Mouse (Mus musculus) liver, adult (tissue): ENCODE results near the gene Clmp.

Experiments
- GATA4 ChIP-seq: IDR thresholded peaks from 2 replicates; pipeline ENCODE4 v1.6.1; 2014; ENCODE audit warnings: mild to moderate bottlenecking, low read length; ENCODE audit not compliant: insufficient replicate concordance

Clmp gene

GRCm38 (mm10) chr9:40773869-40774268 lies 88.1 kb downstream of the Clmp start:
- no peak for TF ChIP-seq GATA4

- no peak for TF ChIP-seq GATA4
These were observed 90.3 kb downstream of the Clmp start for GRCm38 (mm10) chr9:40776044-40776443.

DNA sequence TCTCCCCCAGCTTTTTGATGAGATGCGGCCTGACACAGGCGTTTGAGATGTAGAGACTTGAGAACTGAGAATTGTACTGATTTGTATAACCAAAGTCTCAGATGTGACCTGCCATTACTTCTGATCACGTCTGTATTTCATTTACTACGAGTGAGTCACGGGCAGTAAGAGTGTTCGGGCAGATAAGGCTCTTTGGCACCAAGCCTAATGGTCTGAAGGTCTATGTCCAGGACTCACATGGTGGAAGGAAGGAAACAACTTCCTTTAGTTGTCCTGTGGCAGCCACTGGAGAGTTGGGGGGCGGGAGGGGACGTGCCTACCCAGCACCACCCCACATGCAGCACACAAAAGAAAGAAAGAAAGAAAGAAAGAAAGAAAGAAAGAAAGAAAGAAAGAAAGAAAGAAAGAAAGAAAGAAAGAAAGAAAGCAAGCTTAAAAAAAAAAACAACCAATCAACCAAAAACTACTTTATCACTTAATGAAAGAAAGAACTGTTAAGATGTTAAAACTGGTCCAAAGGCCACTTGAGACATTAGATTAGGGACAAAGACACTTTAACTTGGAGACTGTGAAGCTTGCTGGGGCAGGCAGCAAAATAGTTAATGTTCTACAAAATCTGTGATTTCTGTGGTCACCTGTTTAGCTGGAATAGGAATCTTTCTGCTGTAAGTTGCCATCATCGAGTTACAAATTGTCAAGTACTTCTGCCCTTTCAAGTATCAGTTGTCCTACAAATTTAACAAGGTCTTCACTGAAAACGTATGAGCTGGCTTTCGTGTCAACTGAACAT lies 90.9 kb downstream of the Clmp start:
- peak; percentile 73; the same call in 1 of the 2 replicates for TF ChIP-seq GATA4

DNA sequence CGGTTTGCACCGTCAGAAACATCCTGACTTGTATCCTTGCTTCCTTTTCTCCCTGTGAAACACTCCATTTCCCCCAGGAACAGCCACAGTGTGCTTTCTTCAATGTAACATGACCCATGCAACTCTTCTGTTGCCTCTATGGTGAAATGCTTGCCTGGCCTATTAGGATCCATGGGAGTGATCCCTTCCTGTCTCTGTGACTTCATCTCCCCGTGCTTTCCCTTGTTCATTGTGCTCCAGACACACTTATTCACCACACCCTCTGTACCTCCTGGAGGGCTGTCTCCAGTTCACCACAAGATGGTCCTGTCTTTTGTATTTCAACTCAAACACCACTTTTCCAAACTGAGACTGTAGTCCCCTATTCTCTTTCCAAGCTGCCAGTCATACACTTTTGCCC lies 94.3 kb downstream of the Clmp start:
- TF ChIP-seq GATA4, result no peak

GRCm38 (mm10) chr9:40780892-40781725 lies 95.3 kb downstream of the Clmp start:
- TF ChIP-seq GATA4, result no peak

GRCm38 (mm10) chr9:40781726-40782581 lies 96.2 kb downstream of the Clmp start:
- TF ChIP-seq GATA4, result peak; percentile 60; the same call in 1 of the 2 replicates

- no peak for TF ChIP-seq GATA4
These were observed 98.0 kb downstream of the Clmp start for GRCm38 (mm10) chr9:40783641-40784373.

GRCm38 (mm10) chr9:40784374-40784967 lies 98.7 kb downstream of the Clmp start:
- TF ChIP-seq GATA4, result no peak

DNA sequence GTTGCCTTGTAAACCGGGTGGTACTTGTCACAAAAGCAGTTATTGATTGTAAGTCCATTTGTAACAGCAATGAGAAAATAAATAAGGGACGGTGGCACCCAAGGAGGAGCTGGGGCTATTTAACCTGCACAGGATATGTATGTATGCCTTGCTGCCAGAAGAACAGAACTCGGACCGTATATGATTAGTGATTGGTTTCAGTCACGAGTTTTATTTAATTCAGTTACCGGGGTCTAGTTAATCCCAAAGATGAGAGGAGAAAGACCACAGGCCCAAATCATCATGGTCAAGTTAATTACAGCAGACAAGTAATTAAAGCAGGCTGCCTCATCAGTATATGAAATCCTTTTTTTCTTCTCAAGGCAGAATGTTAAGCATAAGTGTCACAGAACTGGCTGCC lies 99.7 kb downstream of the Clmp start:
- TF ChIP-seq GATA4, result no peak

DNA sequence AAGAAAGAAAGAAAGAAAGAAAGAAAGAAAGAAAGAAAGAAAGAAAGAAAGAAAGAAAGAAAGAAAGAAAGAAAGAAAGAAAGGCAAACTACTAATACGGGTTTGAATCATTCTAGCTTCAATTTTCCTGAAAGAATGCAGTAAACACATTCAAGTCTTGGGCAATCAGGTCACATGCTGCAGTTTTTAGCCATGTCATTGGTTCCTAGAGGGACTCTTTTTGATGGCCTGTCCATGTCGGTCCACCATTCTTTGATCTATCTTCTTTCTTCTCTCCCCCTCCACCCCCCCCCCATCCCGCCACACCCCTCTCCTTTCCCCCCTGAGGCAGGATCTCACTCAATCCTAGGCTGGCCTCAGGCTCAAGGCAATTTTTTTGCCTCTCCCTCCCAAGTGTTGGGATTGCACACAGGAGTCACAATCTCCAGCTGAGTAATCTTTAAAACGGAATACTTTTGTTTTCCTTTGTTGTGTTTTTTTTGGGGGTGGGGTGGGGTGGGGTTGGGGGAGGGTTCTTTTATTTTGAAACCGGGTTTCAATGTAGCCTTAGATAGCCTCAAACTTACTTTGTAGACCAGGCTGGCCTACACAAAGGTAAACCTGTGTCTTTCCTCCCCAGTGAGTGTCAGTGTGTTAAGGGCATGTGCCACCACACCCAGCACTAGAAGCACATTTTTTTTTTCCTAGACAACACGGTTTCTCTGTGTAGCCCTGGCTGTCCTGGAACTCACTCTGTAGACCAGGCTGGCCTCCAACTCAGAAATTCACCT lies 106.3 kb downstream of the Clmp start:
- TF ChIP-seq GATA4, result no peak

GRCm38 (mm10) chr9:40793581-40793980 lies 107.8 kb downstream of the Clmp start:
- TF ChIP-seq GATA4, result no peak

DNA sequence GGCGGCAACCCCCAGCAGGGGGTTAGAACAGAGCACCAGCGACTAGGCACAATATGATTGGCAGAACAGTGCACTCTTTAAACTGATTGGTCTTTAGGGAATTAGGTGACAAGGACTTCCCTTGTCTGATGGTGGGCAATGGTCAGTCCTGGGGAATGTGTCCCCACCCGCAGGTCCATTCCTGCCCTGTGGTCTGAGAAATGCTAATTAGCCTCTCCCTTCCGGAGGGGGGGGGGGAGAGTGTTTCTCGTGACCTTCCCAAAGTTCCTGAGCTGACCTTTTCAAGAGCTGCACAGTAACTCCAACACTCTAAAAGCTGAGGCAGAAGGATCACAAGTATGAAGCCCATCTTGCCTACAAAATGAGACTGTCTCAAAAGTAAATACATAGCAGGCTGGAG lies 108.5 kb downstream of the Clmp start:
- no peak for TF ChIP-seq GATA4

- no peak for TF ChIP-seq GATA4
These were observed 109.2 kb downstream of the Clmp start for GRCm38 (mm10) chr9:40794926-40795325.
